Mouse (Mus musculus) neural tube, postnatal 0 days (tissue): Measurements from ENCODE around the gene Gm21987. TPM values are rescaled to one million over a fixed set of nuclear protein-coding genes. Genes with fewer than 3 reads are reported as not detected.

Experiments
- polyA plus RNA-seq: library from polyadenylated mRNA; unstranded; fragments of >200 nt; fragmentation: Nextera tagmentation; extraction: Ambion mirVana; gene quantifications from 2 replicates; pipeline ENCODE4 v1.2.1, GENCODE M21; 2015

Gene Gm21987
- not detected in 2 replicates for polyA plus RNA-seq

GRCm38 (mm10) chr16:38346529-38347325, at the start of gene Gm21987, which contains the start of gene Cox17:
Gm21987 (plus strand) TSS chr16:38347040.
Cox17 (plus strand) TSS chr16:38346991.

GRCm38 (mm10) chr16:38341396-38342324, 5.2 kb upstream of the Gm21987 start, which contains the start of gene Maats1:
Maats1 (minus strand) TSS chr16:38342143.

GRCm38 (mm10) chr16:38361933-38362332, 15.1 kb downstream of the Gm21987 start, which contains the start of gene Popdc2:
Popdc2 (plus strand) TSS chr16:38362209.

Other genes with a start within 250 kb of the Gm21987 start
- gene Nr1i2, start 52.2 kb upstream of the Gm21987 start, polyA plus RNA-seq: not detected in 2 replicates
- 0.86 and 0.92 TPM in 2 replicates for gene Maats1, start 4.9 kb upstream of the Gm21987 start, polyA plus RNA-seq
- 109 and 111 TPM in 2 replicates for gene Cox17, start within 50 bp of the Gm21987 start, polyA plus RNA-seq
- 0.11 and 0.37 TPM in 2 replicates for gene Popdc2, start 15.2 kb downstream of the Gm21987 start, polyA plus RNA-seq
- gene Pla1a, start 86.1 kb downstream of the Gm21987 start, polyA plus RNA-seq: 2.2 and 2.7 TPM in 2 replicates
- 133 TPM in 2 replicates for gene Adprh, start 105.7 kb downstream of the Gm21987 start, polyA plus RNA-seq
- 0.17 and 0.28 TPM in 2 replicates for gene Cd80, start 108.5 kb downstream of the Gm21987 start, polyA plus RNA-seq
- gene Timmdc1, start 175.6 kb downstream of the Gm21987 start, polyA plus RNA-seq: 29.1 and 29.2 TPM in 2 replicates
- 40.0 and 41.3 TPM in 2 replicates for gene Poglut1, start 203.2 kb downstream of the Gm21987 start, polyA plus RNA-seq
- gene Tmem39a, start 211.7 kb downstream of the Gm21987 start, polyA plus RNA-seq: 19.9 and 22.3 TPM in 2 replicates